In genomic region chr8:20596842-20597708, GRCm38 (mm10) we compare ENCODE assay signal across 8 mouse cellular contexts. TPM values are rescaled to one million over a fixed set of nuclear protein-coding genes. Genes with fewer than 3 reads are reported as not detected.
A peak's percentile ranks its signal among the peaks of the same experiment; 100 is the strongest.
DNase-seq lines count a peak whose midpoint lies in the region; ATAC-seq and TF ChIP-seq lines count a peak whose summit lies in the region.
"Not testable (repeated sequence)": the region's sequence is repeated elsewhere in the genome, so short reads cannot be mapped to it uniquely, and the experiment has no call there.

No protein-coding gene starts in this region.

- not testable (repeated sequence) for H3K27me3 ChIP-seq in embryonic facial prominence, embryonic 12.5 days; hindbrain, embryonic 15.5 days; lung, embryonic 14.5 days (ENCODE audit: insufficient read depth, low read length)

- WGBS in embryonic facial prominence, embryonic 12.5 days = 79% methylated on average over 10 of the region's 13 CpGs
- 82% methylated on average over 10 of the region's 13 CpGs for WGBS in hindbrain, embryonic 15.5 days
- 74% methylated on average over 9 of the region's 13 CpGs for WGBS in lung, embryonic 14.5 days

- not testable (repeated sequence) for H3K4me2 ChIP-seq in embryonic facial prominence, embryonic 12.5 days (replicated peaks); hindbrain, embryonic 15.5 days; lung, embryonic 14.5 days

- ATAC-seq in embryonic facial prominence, embryonic 12.5 days (ENCODE audit: insufficient number of reproducible peaks, insufficient read depth, low FRiP score, low TSS enrichment) = peak; percentile 88
- peak; percentile 93 for ATAC-seq in hindbrain, embryonic 15.5 days (ENCODE audit: low FRiP score, low read depth)
- ATAC-seq in lung, embryonic 14.5 days (ENCODE audit: insufficient read depth) = peak; percentile 79
- ATAC-seq in neutrophil, adult 5-6 weeks (ENCODE audit: extremely low read depth, insufficient number of reproducible peaks, low FRiP score, poor library complexity, severe bottlenecking) = peak; percentile 57

- not testable (repeated sequence) for TF ChIP-seq CTCF in lung, embryonic 14.5 days (IDR thresholded peaks at IDR 0.05; ENCODE audit: low read depth)

- H3K27ac ChIP-seq in embryonic facial prominence, embryonic 12.5 days; hindbrain, embryonic 15.5 days (replicated peaks); lung, embryonic 14.5 days (ENCODE audit: low read depth): not testable (repeated sequence)

- H3K9me3 ChIP-seq in embryonic facial prominence, embryonic 12.5 days; hindbrain, embryonic 15.5 days; lung, embryonic 14.5 days (ENCODE audit: low read depth, low read length): not testable (repeated sequence)

- H3K4me3 ChIP-seq in embryonic facial prominence, embryonic 12.5 days; hindbrain, embryonic 15.5 days; lung, embryonic 14.5 days (ENCODE audit: low read depth, low read length): not testable (repeated sequence)

- not testable (repeated sequence) for H3K4me1 ChIP-seq in embryonic facial prominence, embryonic 12.5 days; hindbrain, embryonic 15.5 days (replicated peaks); lung, embryonic 14.5 days (ENCODE audit: insufficient read depth)

- DNase-seq in adrenal gland, adult 18-20 months (ENCODE audit: low spot score in 2 of 2) = peak; percentile 53 to 59
- peak; percentile 82 to 86 for DNase-seq in gastrocnemius, postnatal 4 days (ENCODE audit: low spot score in 2 of 2)
- DNase-seq in layer of hippocampus, postnatal 14 days (ENCODE audit: low spot score in 2 of 2) = peak; percentile 59 to 70
- peak; percentile 60 for DNase-seq in lung, embryonic 14.5 days
- DNase-seq in thymus, postnatal 14 days = peak; percentile 46

- H3K36me3 ChIP-seq in embryonic facial prominence, embryonic 12.5 days; hindbrain, embryonic 15.5 days; lung, embryonic 14.5 days (ENCODE audit: insufficient read depth): not testable (repeated sequence)

- not testable (repeated sequence) for H3K9ac ChIP-seq in embryonic facial prominence, embryonic 12.5 days; hindbrain, embryonic 15.5 days; lung, embryonic 14.5 days

RNA-seq across cellular contexts. Expression of gene Gm21119, which starts 17.6 kb away (rescaled TPM):
- total RNA-seq in adrenal gland, adult 18-20 months (2021) = under 1 TPM; 0.29 to 0.43 TPM
- polyA plus RNA-seq in embryonic facial prominence, embryonic 12.5 days (2016; fragmentation: Nextera tagmentation; extraction: Ambion mirVana) = 0.08 and 0.09 TPM in 2 replicates
- under 1 TPM; 0.23 to 0.47 TPM for total RNA-seq in gastrocnemius, postnatal 4 days (2021)
- 0.25 and 0.43 TPM in 2 replicates for polyA plus RNA-seq in hindbrain, embryonic 15.5 days (2015; fragmentation: Nextera tagmentation; extraction: Ambion mirVana)
- total RNA-seq in layer of hippocampus, postnatal 14 days (2021) = 1 to 10 TPM in 1 of 2 experiments, under 1 TPM in 1; 0.71 to 1.2 TPM
- 0.24 and 0.80 TPM in 2 replicates for polyA plus RNA-seq in lung, embryonic 14.5 days (2014; fragmentation: Nextera tagmentation; extraction: Ambion mirVana)
- total RNA-seq in neutrophil, adult 5-6 weeks (2017) = 0.23 and 0.61 TPM in 2 replicates
